Mouse (Mus musculus) retina, embryonic 14.5 days (tissue): ENCODE results near the gene Moxd1.

Experiments
- DNase-seq: peaks from one replicate; pipeline ENCODE4 v3.0.0-alpha.2; 2015; ENCODE audit warnings: low spot score

Moxd1 gene

DNA sequence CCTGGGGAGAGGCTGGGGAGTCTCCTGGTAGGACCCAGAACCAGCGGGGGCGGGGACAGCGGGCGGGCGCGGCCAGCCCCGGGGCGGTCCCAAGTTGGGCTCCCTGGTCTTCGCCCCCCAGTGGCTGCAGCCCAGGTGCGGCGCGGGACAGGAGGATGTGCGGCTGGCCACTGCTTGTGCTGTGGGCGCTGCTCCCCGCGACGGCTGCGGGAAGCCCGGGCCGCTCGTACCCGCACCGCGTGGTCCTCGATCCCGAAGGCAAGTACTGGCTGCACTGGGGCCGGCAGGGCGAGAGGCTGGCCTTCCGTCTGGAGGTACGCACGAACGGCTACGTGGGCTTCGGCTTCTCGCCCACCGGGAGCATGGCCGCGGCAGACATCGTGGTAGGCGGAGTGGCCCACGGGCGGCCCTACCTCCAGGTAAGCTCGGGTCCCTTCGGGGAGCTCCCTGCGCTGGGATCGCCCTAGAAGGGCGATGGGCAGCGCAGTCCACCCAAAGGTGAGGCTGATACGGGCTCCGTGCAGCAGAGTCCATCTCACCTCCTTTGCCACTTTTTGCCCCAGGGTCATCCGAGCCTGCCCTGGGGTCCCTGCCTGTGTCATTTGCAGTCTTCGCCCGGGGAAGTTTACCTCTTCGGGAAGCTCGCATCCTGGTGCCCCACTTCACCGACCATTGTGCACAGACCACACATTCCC is at the start of gene Moxd1:
Gene Moxd1, plus strand, starts transcription at position 69 of the 695 bp plus-strand sequence.
- DNase-seq, result peak; percentile 46

DNA sequence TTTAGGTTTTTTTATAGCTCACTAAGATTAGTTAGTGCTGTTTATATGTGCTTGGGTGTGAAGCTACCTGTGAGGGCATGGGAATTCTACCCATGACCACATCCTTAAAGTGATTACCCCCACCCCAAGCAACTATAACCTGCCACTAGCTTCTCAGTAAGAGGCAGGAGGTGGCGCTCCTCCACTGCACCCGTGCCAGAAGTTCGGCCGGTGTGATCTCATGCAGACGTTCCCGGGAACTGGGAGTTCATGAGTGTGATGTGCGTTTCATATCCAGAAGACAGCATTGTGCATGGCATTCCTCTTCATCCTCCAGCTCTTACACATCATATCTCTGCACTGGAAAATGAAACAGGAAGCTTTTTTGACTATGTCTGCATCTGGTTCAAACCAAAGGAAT is 32.9 kb upstream of the Moxd1 start:
- DNase-seq, result peak; percentile 20

DNA sequence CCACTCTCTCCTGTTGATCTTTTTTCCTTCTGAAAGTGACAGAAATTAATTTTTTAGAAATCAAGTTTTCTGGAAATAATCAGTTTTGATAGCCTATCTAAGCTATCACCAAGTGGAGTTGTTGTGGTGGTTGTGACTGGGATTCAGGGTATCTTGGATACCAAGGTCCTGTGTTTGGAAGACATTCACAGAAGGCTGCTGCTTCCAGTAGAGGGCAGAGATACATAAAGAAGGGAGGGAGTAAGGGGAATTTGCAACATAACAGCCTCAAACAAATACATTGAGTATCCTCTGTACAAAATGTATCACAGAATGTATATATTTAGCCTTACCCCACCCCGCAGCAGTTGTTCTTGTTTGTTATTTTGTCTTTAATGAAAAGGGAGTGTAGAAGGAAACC is 31.3 kb upstream of the Moxd1 start:
- no peak for DNase-seq

DNA sequence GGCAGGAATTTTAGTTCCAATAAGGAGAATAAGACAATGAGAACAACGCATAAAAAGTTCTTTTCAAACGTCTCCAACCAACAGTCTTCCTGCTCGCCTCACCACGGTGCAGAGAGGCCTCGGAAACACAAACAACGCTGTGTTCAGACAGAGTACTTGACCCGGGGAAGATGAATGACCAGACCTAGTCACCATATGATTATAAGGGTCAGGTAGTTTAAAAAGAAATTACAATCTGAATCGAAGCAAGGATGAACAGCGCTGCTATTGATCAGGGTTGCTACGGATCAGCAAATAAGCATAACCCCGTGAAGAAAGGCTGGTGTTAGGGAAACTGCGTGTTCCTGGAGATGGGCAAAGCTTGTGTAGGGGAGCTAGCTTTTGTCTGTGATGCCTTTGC is 24.0 kb upstream of the Moxd1 start:
- no peak for DNase-seq

DNA sequence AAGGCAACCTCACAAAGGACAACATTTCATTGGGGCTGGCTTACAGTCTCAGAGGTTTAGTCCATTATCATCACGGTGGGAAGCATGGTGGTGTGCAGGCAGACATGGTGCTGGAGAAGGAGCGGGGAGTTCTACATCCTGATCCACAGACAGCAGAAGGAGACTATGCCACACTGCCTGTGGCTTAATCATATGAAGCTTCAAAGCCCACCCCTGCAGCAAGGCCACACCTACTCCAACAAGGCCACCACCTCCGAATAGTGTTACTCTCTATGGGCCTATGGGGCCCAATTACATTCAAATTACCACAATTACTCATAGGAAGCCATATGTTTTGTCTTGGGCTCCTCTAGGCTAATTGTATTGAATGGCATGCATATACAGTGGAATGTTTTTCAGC is 23.2 kb upstream of the Moxd1 start:
- DNase-seq, result no peak

DNA sequence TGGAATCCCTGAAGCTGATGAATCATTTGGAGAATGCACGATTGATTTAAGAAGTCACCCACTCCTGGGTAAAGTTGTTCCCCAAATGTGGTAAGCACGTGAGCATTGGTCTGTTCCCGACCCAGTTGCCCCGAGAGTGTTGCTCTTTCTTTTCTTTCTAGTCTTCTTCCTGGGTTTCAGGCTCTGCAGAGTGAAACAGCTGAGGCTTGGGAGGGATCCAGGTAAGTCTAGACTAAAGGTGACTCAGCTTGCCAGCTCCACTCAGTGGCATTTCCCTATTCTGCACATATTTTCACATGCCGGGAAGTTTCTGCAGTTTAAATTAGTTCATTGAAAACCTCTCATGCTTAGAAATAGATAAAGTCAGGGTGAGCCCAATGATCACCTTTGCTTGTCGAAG is 13.2 kb upstream of the Moxd1 start:
- no peak for DNase-seq

DNA sequence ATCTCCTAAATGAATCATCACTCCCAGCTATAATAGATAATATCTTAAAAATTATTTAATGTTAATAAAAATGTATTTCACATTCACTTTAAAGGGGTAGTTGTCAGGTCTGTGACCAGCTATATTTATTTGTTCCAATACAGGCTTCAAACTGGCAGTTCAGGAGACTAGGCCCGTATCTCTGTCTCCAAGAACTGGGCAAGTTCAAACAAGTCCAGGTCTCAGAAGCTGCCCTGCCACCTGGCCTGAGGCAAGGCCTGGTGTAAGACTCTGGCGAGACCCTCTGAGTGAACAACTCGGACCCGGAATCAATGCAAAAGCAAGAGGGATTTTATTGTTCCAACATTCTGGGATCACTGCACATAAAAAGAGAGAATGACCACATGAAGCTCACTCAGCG is 10.0 kb upstream of the Moxd1 start:
- DNase-seq, result no peak

DNA sequence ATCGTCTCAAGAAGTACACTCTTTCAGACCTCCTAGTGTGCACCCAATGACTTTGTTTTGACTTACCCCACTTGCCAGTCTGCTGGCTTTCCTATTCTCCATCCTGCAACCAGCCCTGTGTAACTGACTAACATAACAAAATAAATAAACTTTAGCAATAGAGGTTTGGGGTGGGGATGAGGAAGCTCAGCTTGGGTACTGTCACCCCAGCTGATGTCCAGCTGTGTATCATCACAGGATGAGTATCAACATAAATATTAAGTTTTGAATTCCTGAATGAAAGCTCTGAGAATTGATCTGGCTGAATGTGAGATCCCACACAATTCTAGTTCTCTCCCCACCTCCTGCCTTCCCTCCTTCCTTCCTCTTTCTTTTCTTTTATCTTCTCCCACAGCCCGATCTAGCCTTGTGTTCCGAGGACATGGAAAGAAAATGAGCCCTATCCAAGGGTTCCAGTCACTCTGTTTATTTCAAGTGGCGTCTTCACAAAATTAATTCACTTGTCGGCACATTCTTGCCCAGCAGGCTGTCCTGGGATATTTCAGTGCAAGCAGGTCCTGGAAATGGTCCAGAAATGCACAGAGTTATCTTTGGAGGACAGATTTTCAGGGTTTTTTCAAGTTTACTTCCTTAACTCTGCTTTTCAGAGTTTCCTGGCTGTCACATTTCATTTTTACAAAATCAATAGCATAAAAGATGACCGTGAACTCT is 5.6 kb upstream of the Moxd1 start:
- no peak for DNase-seq

DNA sequence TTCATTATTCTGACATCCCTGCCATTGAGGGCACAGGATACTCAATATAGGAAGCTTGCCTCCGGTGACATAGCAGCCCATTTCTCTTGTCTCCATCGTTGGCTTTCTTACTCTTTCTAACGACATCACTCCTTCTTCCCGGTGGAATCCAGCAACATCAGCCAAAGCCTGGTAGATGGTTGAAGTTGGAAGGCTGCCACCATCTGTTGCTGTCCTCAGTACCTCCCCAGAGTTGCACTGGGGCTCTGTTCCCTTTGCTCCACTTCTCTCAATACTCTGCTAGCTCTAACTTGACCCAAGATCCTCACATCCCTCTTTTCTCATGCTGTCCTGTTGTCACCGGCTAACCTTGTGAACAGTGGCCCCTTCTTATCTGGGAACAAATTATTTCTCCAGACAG is 2.4 kb upstream of the Moxd1 start:
- no peak for DNase-seq

DNA sequence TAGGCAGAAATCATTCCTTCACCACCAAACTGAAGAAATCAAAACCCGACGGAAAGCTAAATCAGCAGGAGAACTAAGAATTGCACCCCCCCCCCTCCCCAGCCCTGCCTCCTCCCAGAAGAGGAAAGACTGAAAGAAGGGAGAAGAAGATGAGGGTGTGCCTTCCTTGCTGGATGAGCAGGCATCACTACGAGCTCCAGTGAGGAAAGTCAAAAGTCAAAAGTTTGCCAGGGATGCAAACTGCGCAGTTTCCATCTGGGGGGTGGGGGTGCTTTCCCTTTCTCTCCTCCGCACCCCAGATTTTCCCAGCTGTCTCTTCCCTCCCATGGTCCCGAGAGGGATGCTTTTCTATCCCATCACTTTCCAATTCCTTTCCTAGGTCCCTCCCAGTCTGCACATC is 406 bp upstream of the Moxd1 start:
- no peak for DNase-seq

DNA sequence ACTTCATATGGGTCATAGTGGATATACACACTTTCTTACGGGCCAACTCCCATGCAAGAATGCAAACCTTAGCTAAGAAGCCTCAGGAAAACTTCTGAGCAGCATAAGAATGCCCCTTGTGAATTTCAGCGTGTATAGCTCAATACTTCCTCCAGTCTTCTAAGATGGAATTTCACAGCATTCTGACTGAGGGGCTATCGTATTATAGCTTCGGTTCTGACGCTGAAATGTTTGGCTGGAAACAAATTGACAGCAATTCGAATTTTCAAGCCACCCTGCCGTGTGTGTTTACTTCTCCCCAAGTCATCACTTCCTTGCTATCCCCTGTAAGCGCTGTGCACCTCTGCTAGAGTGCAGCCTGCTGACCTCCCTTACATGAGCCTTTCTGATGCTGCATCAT is 1.3 kb downstream of the Moxd1 start:
- no peak for DNase-seq

DNA sequence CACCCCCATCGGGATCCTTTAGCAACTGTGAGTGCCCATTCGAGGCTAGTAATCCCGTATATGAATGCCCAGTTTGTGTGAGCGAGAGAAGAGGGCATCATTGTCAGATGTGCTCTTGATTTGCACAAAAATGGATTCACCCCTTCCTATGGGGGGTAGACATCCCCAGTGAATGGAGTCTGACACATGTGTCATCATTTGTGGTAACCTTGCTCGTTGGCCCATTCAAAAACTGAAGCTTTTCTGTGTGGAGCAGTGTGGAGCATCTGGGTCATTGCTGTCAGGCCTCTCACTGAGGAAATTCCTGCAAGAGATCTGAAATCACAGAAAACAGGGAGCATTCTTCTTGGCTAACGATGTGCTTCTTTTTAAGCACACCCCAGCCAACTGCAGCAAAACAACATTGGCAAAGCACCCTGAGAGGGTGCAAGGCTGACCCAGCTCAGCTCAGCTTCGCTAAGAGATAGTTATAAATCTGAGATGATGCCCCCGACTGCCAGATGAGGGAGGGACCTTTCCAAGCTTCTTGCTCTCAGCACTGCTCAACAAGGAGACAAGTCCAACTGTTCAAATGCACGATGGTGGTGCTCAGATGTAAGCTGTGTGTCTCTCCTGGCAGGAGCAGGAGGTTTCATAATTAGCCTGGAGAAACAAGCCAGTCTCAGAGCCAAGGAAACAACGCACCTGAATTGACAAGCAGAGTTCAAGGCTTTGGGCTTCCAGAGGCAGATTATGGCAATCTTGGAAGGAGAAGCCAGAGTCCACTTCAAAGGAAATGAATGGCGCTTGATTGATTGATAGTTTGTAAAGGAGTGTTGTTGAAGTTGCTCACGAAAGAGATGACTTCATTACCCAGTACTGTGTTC is 5.2 kb downstream of the Moxd1 start:
- no peak for DNase-seq

DNA sequence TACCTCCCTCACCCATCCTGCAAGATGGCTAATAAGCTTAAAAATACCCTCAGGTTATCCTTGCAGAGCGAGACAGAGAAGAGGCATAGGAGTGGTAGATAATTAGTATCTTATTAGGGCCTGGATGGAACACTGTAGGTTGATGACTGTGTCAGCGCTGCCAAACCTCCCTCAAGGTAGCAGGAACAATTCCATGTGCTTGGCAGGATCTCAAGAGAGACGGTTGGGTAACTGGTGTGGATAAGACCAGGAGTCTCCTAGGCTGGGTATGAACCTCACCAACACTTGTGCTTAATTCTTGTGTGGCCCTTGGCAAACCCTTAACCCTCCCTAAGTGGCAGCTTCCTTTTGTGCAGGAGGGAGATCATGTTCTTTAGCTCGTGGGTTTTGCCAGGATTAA is 9.0 kb downstream of the Moxd1 start:
- no peak for DNase-seq

DNA sequence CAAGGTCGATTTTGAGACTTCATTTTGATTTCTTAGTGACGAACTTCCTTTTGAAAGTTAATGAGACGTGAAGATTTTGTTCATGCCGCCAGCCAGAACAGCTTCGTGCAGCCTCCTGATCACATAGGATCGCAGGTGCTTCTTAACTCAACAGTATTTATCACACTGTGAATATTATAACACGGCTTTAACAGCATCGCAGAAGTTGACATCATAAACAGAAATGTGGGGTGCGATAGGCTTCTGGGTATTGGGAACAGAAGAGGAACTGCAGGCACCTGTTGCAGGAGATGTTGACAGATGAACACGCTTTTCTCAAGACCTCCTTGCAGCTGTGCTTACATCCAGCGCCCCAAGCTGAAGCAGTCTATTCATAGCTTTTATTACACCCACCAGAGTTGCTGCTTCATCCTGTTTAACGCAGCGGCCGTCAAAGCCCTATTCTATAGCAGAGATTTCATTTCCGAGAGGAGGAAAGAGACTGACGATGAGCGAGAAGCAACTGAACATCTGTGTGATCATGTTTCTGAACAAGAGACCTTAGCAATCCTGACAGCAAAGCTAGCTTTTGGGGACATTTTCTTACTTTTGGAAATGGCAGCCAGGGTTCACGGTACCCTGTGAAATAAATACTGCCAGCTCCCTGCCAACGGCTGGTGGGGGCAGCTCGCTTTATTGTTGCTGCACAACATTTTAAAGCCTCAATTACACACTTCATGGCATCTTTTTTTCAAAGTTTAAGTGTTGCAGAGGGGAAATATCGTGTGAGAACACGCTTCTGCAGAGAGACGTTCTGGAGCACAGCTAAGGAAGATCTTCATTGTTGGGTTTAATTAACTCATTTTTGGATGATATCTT is 12.3 kb downstream of the Moxd1 start:
- no peak for DNase-seq

DNA sequence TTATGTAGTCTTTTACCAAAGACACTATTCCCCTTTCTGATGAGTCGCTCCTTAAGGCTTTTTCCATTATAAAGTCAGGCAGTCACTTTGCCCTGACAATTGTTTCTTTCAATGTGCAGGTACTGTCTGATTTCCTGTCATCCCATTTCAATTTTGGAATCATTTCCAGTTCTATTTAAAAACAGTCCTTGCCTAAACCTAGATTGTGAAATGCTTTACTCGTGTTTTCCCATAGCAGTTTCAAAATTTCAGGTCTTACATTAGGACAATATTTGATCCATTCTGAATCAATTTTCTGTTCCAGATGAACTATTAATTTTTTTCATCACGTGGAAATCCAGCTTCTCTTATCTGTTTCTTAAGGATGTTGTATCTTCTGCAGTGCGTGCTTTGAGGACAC is 23.5 kb downstream of the Moxd1 start:
- no peak for DNase-seq

DNA sequence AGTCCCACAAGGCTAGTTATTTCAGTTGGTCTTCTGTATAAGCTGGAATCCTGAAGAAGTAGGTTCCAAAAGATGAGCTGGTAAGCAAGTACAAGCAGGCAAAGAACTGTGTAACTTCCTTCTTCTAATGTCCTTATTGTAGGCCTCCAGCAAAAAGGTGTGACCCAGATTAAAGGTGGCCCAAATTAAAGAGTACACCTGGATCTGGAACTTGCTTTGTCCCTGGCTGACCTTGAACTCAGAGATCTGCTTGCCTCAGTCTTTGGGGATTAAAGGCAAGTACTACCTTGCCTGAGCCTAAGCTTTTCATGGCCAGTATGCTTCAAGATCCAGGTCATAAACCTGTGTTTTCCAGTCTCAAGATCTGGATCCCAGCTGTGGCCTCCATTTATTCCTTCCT is 24.8 kb downstream of the Moxd1 start:
- no peak for DNase-seq

DNA sequence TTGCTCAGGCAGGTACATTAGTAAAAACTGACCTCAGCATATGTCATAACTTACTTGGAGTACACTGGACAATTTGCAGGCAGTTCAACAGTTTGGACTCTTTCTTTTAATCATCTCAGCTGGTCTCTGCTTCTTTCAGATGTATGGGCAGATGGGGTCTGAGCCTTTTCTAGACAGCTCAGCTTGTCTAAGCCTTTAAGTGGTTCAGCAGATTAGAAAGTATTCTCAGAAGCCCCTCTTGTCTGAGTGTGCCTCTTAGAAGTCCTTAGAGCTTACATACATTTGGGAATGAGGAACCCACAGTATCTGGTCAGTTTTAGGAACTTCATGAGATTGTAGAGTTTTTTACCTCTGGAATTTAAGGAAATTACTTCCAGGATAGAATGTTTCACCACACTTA is 28.3 kb downstream of the Moxd1 start:
- DNase-seq, result no peak

DNA sequence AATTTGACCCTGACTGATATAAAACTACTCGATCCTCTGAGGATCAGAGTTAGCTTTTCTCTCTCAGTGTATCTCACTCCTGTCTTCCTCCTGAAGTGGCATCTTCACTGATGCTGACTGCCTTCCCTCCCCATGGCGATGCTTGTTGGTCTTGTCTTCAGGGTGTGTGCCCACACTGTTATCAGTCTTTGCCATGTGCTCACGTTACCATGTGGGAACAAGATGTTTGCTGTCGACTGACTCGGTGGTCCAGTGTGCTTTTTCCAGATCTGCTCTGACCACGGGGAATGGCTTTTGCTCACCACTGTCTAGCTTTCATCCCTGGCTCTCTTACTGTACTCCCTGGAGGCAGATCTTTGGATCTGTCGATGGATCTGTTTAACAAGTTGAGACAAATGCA is 34.8 kb downstream of the Moxd1 start:
- DNase-seq, result no peak

DNA sequence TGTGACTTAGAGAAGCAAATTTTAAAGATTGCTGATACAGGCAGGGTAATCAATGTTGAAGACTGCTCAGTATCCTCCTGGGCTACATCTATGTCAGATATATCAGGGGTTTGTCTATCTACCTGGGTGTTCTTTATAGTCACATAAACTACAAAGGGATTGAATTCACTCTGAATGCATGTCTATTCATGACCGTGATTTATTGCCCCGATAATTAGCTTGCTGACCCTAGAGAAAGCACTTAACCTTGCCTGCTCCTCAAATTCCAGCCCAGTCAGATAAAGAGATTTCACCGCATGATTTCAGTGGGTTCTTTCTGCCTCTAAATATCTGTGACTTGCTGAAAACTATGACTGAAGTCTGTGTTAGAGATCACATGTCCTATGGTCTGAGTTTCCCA is 35.6 kb downstream of the Moxd1 start:
- no peak for DNase-seq

DNA sequence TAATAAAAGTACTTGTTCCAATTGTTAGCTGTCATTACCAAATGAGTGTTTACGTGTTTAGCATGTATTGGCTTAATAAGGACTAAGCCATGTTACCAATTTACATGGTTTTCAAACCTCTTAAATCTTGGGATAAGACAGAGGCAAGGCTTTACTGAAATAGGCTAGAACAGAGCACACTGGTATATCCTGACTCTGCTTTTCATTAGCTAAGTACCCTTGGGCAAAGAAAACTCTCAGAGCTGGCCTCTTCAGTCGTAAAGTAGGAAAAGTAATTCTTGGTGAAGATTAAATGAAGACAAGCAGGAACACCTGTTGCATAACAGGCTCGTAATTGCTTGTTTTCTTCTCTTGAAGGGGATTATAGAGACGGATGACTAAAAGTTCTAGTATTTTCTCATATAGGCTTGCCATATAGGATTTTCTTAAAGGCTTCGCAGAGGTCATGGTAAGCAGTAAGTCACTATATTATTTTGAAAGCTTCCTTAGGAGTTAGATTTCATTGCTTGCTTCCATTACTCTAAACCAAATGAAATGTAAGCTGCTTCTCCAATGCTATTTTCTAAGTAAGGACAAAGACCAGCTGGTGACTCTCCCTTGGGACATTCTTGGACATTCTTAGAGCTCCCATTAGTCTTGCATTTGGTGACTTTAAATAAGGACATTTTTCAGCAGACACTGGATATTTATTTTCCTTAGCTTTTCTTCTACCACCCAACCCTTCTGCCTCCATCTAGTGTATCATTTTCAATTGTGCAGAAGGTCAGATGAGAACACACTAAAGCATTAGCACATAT is 36.7 kb downstream of the Moxd1 start:
- no peak for DNase-seq

DNA sequence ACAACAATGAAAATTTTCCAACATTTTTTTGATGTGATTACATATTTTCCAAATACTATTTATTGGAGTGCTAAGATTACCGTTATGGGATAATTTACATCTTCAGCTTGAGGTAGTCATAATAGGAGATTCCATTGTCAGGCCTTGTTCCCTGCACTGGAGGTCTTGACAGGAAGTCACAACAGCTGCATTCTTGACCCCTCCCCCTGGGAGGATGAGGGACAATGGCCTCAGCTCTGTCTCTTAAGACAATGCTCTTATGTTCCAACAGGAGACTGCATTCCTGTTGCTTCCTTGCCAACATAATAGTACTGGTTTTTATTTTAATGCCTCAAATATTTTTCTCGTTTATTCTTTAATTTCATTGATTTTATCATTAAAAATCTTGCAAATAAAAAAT is 44.2 kb downstream of the Moxd1 start:
- DNase-seq, result no peak
